Mouse (Mus musculus) MEL (cell line): ENCODE measurements around the gene Casq1. TPM values are rescaled to one million over a fixed set of nuclear protein-coding genes. Genes with fewer than 3 reads are reported as not detected.

Experiments used
- DNase-seq: peaks from one replicate; pipeline ENCODE4 v3.0.0; 2011; ENCODE audit warnings: low read depth, low spot score
- H3K27ac ChIP-seq: 2 replicates; pipeline ENCODE4 v1.5.1; 2012; ENCODE audit warnings: low read depth, mild to moderate bottlenecking, control low read depth, low read length, moderate library complexity; ENCODE audit not compliant: control insufficient read depth
- H3K27me3 ChIP-seq, 2 experiments: fragments of 150-350 bp in 1 of 2; sonication (generic) in 1 of 2; 2 replicates each; pipeline ENCODE4 v1.6.1; 2012; ENCODE audit warnings: low read length in 2 of 2, mild to moderate bottlenecking in 2 of 2, improper control_type of control experiment in 1 of 2, moderate library complexity in 1 of 2; ENCODE audit not compliant: insufficient read depth in 2 of 2, control insufficient read depth in 1 of 2
- H3K36me3 ChIP-seq, 2 experiments: 2 replicates each; pipeline ENCODE4 v1.6.1; 2012 to 2014; ENCODE audit warnings: low read length in 2 of 2, improper control_type of control experiment in 1 of 2, inconsistent platforms in 1 of 2, mild to moderate bottlenecking in 1 of 2; ENCODE audit not compliant: insufficient read depth in 2 of 2, control insufficient read depth in 1 of 2
- H3K4me1 ChIP-seq, 2 experiments: fragments of 150-350 bp in 1 of 2; sonication (generic) in 1 of 2; 2 replicates each; pipeline ENCODE4 v1.6.1; 2012; ENCODE audit warnings: low read length in 2 of 2, improper control_type of control experiment in 1 of 2, mild to moderate bottlenecking in 1 of 2; ENCODE audit not compliant: insufficient read depth in 2 of 2, control insufficient read depth in 1 of 2
- H3K4me3 ChIP-seq, 2 experiments: fragments of 150-350 bp in 1 of 2; sonication (generic) in 1 of 2; 2 replicates each; pipeline ENCODE4 v1.5.1; 2012; ENCODE audit warnings: low read depth in 2 of 2, low read length in 2 of 2, mild to moderate bottlenecking in 2 of 2, moderate library complexity in 2 of 2, control low read depth in 1 of 2, improper control_type of control experiment in 1 of 2; ENCODE audit not compliant: control insufficient read depth in 1 of 2, insufficient read depth in 1 of 2
- H3K79me2 ChIP-seq: 2 replicates; pipeline ENCODE4 v1.6.1; 2012; ENCODE audit warnings: mild to moderate bottlenecking, low read length, moderate library complexity; ENCODE audit not compliant: control insufficient read depth, poor library complexity, insufficient read depth
- H3K9ac ChIP-seq: 2 replicates; pipeline ENCODE4 v1.6.1; 2012; ENCODE audit warnings: low read depth, mild to moderate bottlenecking, control low read depth, low read length, moderate library complexity; ENCODE audit not compliant: control insufficient read depth, poor library complexity, severe bottlenecking
- H3K9me3 ChIP-seq: fragments of 150-350 bp; sonication (generic); replicated peaks from 2 replicates; pipeline ENCODE4 v1.6.1; 2012; ENCODE audit warnings: mild to moderate bottlenecking, low read length, improper control_type of control experiment, moderate library complexity; ENCODE audit not compliant: insufficient read depth
- E2F4 ChIP-seq: IDR thresholded peaks from 2 replicates; pipeline ENCODE4 v1.6.1; 2011; ENCODE audit warnings: low read depth, low read length, improper control_type of control experiment, borderline replicate concordance
- ELF1 ChIP-seq: IDR thresholded peaks from 2 replicates; pipeline ENCODE4 v1.6.1; 2014; ENCODE audit warnings: low read depth, mild to moderate bottlenecking, inconsistent platforms, low read length, improper control_type of control experiment, moderate library complexity
- EP300 ChIP-seq, 2 experiments: IDR thresholded peaks; 2 replicates each; pipeline ENCODE4 v1.6.1; 2011; ENCODE audit warnings: improper control_type of control experiment in 2 of 2, low read length in 2 of 2, low read depth in 1 of 2, mild to moderate bottlenecking in 1 of 2
- ETS1 ChIP-seq: IDR thresholded peaks from 2 replicates; pipeline ENCODE4 v1.6.1; 2012; ENCODE audit warnings: low read depth, mild to moderate bottlenecking, inconsistent platforms, low read length, improper control_type of control experiment, moderate library complexity
- GABPA ChIP-seq: IDR thresholded peaks from 2 replicates; pipeline ENCODE4 v1.6.1; 2012; ENCODE audit warnings: low read depth, mild to moderate bottlenecking, inconsistent platforms, low read length, improper control_type of control experiment, moderate library complexity
- GATA1 ChIP-seq: IDR thresholded peaks from 2 replicates; pipeline ENCODE4 v1.6.1; 2011; ENCODE audit warnings: low read depth, low read length, improper control_type of control experiment
- HCFC1 ChIP-seq: IDR thresholded peaks from 2 replicates; pipeline ENCODE4 v1.6.1; 2012; ENCODE audit warnings: low read depth, mild to moderate bottlenecking, inconsistent platforms, low read length, improper control_type of control experiment, moderate library complexity
- JUND ChIP-seq: IDR thresholded peaks from 2 replicates; pipeline ENCODE4 v1.6.1; 2011; ENCODE audit warnings: low read depth, mild to moderate bottlenecking, improper control_type of control experiment, low read length
- KAT2A ChIP-seq: conservative IDR thresholded peaks from 2 replicates; pipeline ENCODE4 v1.6.1; 2012; ENCODE audit warnings: low read depth, low read length, improper control_type of control experiment, inconsistent platforms
- MAX ChIP-seq: IDR thresholded peaks from 2 replicates; pipeline ENCODE4 v1.6.1; 2011; ENCODE audit warnings: low read length, improper control_type of control experiment
- MAZ ChIP-seq: IDR thresholded peaks from 2 replicates; pipeline ENCODE4 v1.6.1; 2012; ENCODE audit warnings: low read depth, mild to moderate bottlenecking, inconsistent platforms, low read length, improper control_type of control experiment
- MYB ChIP-seq: IDR thresholded peaks from 2 replicates; pipeline ENCODE4 v1.6.1; 2011; ENCODE audit warnings: mild to moderate bottlenecking, low read depth, low read length, improper control_type of control experiment
- NELFE ChIP-seq: IDR thresholded peaks from 2 replicates; pipeline ENCODE4 v1.6.1; 2011; ENCODE audit warnings: low read depth, low read length, improper control_type of control experiment
- POLR2AphosphoS2 ChIP-seq: IDR thresholded peaks from 2 replicates; pipeline ENCODE4 v1.6.1; 2011; ENCODE audit warnings: low read length, improper control_type of control experiment
- SMC3 ChIP-seq: IDR thresholded peaks from 2 replicates; pipeline ENCODE4 v1.6.1; 2011; ENCODE audit warnings: low read depth, low read length, improper control_type of control experiment
- TAL1 ChIP-seq: IDR thresholded peaks from 2 replicates; pipeline ENCODE4 v1.6.1; 2012; ENCODE audit warnings: mild to moderate bottlenecking, inconsistent platforms, low read length, moderate library complexity, mixed read lengths
- TBP ChIP-seq: IDR thresholded peaks from 2 replicates; pipeline ENCODE4 v1.8.0; 2011; ENCODE audit warnings: low read depth, low read length, improper control_type of control experiment
- USF2 ChIP-seq, 2 experiments: IDR thresholded peaks; 2 replicates each; pipeline ENCODE4 v1.6.1; 2011 to 2012; ENCODE audit warnings: improper control_type of control experiment in 2 of 2, low read length in 2 of 2, borderline replicate concordance in 1 of 2, inconsistent platforms in 1 of 2, low read depth in 1 of 2, mild to moderate bottlenecking in 1 of 2; ENCODE audit not compliant: insufficient read depth in 1 of 2
- ZMIZ1 ChIP-seq: IDR thresholded peaks from 2 replicates; pipeline ENCODE4 v1.6.1; 2012; ENCODE audit warnings: low read depth, mild to moderate bottlenecking, inconsistent platforms, low read length, improper control_type of control experiment, moderate library complexity
- ZNF384 ChIP-seq: IDR thresholded peaks from 2 replicates; pipeline ENCODE4 v1.6.1; 2012; ENCODE audit warnings: low read depth, mild to moderate bottlenecking, inconsistent platforms, low read length, improper control_type of control experiment
- polyA plus RNA-seq, 2 experiments: library from polyadenylated mRNA; stranded (reverse) in 1 of 2; unstranded in 1 of 2; fragments of >175 nt in 1 of 2; fragments of >200 nt in 1 of 2; gene quantifications; 2 replicates each; pipeline versions ENCODE4 v1.2.1 to v1.2.4; 2012; ENCODE audit warnings: low replicate concordance in 2 of 2, low read depth in 1 of 2; ENCODE audit not compliant: insufficient read length in 2 of 2, insufficient read depth in 1 of 2, missing spikeins in 1 of 2
- total RNA-seq: library from RNA; depleted of rRNA; stranded (reverse); fragments of 300-350 nt; gene quantifications from 2 replicates; pipeline ENCODE4 v1.2.3, GENCODE M21; 2012

Gene Casq1
- total and polyA plus RNA-seq, 3 experiments, result 0.21 TPM; not detected in 2

DNA sequence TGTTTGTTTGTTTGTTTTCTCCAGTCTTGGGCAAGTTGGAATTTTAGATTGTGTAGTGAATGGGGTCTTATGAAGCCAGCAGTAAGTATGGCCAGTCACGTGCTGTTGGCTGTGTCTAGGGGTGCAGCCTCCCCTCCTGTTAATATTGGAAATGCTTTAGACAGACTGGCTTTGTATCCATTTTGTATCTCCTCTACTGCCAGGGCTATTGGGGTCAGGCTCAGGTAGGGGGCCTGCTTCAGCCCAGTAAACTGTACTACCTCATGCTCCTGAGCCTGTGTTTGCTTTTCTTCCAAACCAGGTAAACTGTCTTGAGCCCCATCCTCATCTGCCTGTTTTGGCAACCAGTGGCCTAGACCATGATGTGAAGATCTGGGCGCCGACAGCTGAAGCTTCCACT is 27.5 kb downstream of the Casq1 start:
- Histone ChIP-seq H3K4me1 (no peaks in the 10 kb centered on the region), H3K9me3 (no peaks in the 10 kb centered on the region), H3K27me3 (no peaks in the 10 kb centered on the region), H3K79me2 (no peaks in the 10 kb centered on the region), H3K9ac (no peak overlapping the region), H3K36me3 (peaks cover 0 to 24% of the 10 kb centered on the region in 2 experiments; a peak in 2 of 4 replicates), H3K27ac (no peak overlapping the region), H3K4me3 (no peak overlapping the region)
- no peak for DNase-seq
- no peak for TF ChIP-seq E2F4
- no peak for TF ChIP-seq TAL1
- TF ChIP-seq TBP, result no peak
- no peak for TF ChIP-seq ZMIZ1
- no peak for TF ChIP-seq SMC3
- TF ChIP-seq HCFC1, result no peak
- TF ChIP-seq MAX, result no peak
- no peak for TF ChIP-seq JUND
- TF ChIP-seq GABPA, result no peak
- TF ChIP-seq EP300 (IDR thresholded peaks at IDR 0.05; ENCODE audit: low read depth in 1 of 2, low read length in 2 of 2), result no peak
- TF ChIP-seq GATA1, result no peak
- no peak for TF ChIP-seq MAZ
- TF ChIP-seq ELF1, result no peak
- no peak for TF ChIP-seq MYB
- no peak for TF ChIP-seq ETS1
- no peak for TF ChIP-seq POLR2AphosphoS2
- TF ChIP-seq USF2 (IDR thresholded peaks at IDR 0.05; ENCODE audit: borderline replicate concordance in 1 of 2, insufficient read depth in 1 of 2, low read depth in 1 of 2, low read length in 2 of 2), result no peak
- TF ChIP-seq ZNF384, result no peak

DNA sequence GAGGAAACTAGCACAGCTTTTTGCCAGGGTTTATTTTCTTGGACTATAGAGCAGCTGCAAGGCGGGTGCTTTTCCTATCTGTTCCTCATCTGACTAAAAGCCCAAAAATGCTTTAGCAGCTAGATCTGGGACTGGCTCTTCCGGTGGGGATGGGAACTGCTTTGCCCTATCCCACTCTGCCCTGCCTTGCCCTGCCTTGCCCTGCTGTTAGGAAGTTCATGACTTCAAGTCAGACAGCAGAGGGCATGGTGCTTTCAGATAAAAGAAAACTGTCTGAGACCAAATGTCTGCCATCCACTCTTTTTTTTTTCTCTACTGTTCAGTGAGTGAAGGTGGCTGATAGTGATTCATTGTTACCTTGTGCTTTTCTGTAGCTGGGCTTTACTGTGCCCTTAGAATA is 28.1 kb downstream of the Casq1 start:
- no peaks in the 10 kb centered on the region for H3K4me1 ChIP-seq
- H3K27ac ChIP-seq, result no peak overlapping the region
- DNase-seq, result no peak
- H3K27me3 ChIP-seq, result no peaks in the 10 kb centered on the region
- H3K9ac ChIP-seq, result no peak overlapping the region
- H3K79me2 ChIP-seq, result no peaks in the 10 kb centered on the region
- TF ChIP-seq GATA1, result no peak
- TF ChIP-seq NELFE, result no peak
- TF ChIP-seq KAT2A, result no peak
- TF ChIP-seq MAZ, result no peak
- no peaks in the 10 kb centered on the region for H3K9me3 ChIP-seq
- H3K4me3 ChIP-seq, result no peak overlapping the region
- peaks cover 0 to 26% of the 10 kb centered on the region in 2 experiments; a peak in 2 of 4 replicates for H3K36me3 ChIP-seq
